Mouse (Mus musculus): ENCODE results near the gene Aldh8a1. TPM values are rescaled to one million over a fixed set of nuclear protein-coding genes. Genes with fewer than 3 reads are reported as not detected.

Gene Aldh8a1
- polyA plus RNA-seq (2016; fragmentation: Nextera tagmentation; extraction: Ambion mirVana) = not detected in 2 replicates

DNA sequence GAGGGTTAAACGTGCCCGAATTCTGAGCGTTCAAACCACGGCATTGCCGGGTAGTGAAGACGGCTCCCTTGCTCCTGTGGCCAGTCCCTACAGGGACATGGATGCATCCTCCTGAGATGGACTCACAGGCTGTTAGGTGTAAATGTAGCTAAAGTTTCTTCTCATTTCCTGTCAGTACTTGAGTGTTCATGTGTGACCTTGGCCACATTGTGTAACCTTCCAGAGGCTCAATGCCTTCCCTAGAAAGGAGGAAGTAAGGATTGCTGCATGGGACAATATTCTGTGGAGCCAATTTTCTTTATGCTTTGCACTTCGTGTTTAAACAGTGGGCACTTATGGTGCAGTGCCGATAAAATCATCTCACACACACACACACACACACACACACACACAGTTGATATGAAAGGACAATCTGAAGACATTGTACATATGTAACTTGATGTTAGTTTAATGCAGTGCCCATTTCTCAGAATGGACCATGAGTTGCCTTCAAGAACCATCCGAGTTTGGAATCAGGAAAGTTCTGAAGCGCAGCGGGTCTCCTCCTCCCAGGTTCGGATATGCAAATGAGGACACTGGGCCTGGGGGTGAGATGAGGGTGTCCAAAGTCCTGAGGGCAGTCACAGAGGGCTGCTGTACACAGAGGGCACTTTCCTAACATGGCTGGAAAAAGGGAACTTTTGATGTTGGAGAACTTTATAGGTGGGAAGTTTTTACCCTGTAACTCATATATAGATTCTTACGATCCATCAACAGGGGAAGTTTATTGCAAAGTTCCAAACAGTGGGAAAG is at the start of gene Aldh8a1:
Gene Aldh8a1, plus strand, starts transcription at position 610 of the 792 bp plus-strand sequence.
- Histone ChIP-seq H3K4me1 (no peaks in the 10 kb centered on the region), H3K27ac (no peak within 1 kb of the TSS), H3K9me3 (no peaks in the 10 kb centered on the region), H3K27me3 (ENCODE audit: poor library complexity, severe bottlenecking) (no peaks in the 10 kb centered on the region), H3K36me3 (replicated peaks) (no peaks in the 10 kb centered on the region), H3K4me3 (no peak within 1 kb of the TSS)
- no peak for DNase-seq (ENCODE audit: extremely low spot score, low spot score)
- whole genome bisulfite sequencing = 90% methylated on average over 13 of the region's 13 CpGs

DNA sequence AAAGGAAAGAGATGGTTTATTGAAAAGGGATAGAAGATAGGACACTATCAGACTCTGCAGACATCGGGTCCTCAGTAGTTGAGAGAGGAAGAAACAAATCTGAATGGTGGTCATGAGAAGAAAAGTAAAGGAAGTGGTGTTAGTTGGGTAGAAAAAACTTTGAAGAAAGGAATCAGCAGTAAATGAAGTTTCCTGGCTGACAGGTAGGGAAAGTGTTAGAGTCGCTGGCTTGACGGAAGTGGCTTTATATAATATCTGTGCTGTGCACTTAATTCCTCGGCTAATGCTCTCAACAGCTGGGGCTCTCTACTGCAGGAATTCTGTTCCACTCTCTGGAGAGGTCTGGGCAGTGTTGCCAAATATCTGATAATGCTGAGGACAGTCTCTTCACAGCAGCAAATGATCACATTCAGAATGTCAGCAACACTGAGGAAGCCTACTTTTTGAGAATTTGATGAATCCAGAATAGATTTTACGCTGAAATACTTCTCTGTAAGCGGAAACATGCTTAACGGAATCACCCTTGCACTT is 49.4 kb upstream of the Aldh8a1 start:
- H3K36me3 ChIP-seq (replicated peaks) = peaks cover 40% of the 10 kb centered on the region
- H3K27ac ChIP-seq = no peak overlapping the region
- H3K27me3 ChIP-seq (ENCODE audit: poor library complexity, severe bottlenecking) = no peaks in the 10 kb centered on the region
- H3K9me3 ChIP-seq = no peaks in the 10 kb centered on the region
- no peak overlapping the region for H3K4me3 ChIP-seq
- no peak for DNase-seq (ENCODE audit: extremely low spot score, low spot score)
- no peaks in the 10 kb centered on the region for H3K4me1 ChIP-seq
- 94% methylated on average over 7 of the region's 7 CpGs for WGBS

DNA sequence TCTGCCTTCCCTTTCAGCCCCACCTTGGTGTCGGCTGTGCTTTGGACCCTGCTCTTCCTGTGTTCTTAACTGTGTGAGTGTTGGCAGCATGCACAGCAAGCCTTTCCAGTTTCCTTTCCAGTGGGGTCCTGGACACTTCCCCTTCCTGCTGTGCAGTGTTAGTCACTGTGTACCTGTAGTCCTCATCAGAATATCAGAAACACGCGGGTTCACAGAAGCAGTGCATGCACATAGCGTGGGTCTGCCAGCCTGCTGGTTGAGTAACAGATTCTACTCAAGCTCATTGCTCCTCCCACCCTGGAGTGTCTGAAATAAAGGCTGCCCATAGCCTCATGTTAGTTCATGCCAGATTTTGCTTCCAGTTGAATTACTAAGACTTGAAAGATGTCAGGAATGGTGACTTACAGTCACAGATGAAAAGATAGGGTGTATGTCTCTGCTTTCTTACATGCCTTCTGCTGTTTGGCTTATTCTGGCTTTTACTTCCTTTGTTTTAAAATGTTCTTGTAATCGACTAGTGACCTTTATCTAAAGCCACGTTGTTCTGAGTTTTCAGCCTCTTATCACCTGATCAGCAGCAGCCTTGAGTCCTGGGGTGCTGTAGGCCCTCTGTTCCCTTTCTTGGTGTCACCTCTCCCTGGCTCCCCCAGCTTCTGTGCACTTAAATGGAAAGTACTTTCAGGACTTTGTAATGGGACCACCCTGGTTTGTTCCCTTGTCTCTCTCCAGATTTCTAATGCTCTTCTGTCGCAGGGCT is 42.6 kb upstream of the Aldh8a1 start:
- 90% methylated on average over 7 of the region's 7 CpGs for WGBS
- Histone ChIP-seq H3K9me3 (peaks cover 10% of the 10 kb centered on the region; the same call in 1 of the 2 replicates), H3K4me1 (no peaks in the 10 kb centered on the region), H3K4me3 (no peak overlapping the region), H3K27me3 (ENCODE audit: poor library complexity, severe bottlenecking) (no peaks in the 10 kb centered on the region), H3K36me3 (replicated peaks) (peaks cover 87% of the 10 kb centered on the region), H3K27ac (no peak overlapping the region)
- DNase-seq (ENCODE audit: extremely low spot score, low spot score) = no peak

DNA sequence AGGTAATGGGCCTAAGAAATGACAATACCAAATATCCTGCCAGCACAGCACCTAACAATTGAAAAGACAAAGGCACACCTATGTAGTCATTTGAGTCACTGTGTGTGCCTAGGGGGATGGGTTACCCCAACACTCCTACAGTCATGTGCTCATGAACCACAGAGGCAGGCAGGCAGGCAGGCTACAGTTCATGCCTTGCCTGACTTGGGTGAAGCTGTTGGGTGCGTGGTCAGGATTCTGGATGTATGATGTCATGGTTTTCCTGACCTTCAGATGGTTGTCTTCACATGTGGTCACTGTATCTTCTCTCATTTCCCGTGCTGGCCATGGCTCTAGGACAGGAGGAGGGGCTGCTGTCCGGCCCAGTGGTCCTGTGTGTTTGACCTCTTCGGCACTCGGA is 41.6 kb upstream of the Aldh8a1 start:
- no peaks in the 10 kb centered on the region for H3K27me3 ChIP-seq (ENCODE audit: poor library complexity, severe bottlenecking)
- H3K4me3 ChIP-seq = no peak overlapping the region
- no peaks in the 10 kb centered on the region for H3K4me1 ChIP-seq
- WGBS = 94% methylated on average over 5 of the region's 5 CpGs
- DNase-seq (ENCODE audit: extremely low spot score, low spot score) = no peak
- peaks cover 10% of the 10 kb centered on the region; the same call in 1 of the 2 replicates for H3K9me3 ChIP-seq
- H3K36me3 ChIP-seq (replicated peaks) = peaks cover 86% of the 10 kb centered on the region
- H3K27ac ChIP-seq = no peak overlapping the region

- H3K27me3 ChIP-seq (ENCODE audit: poor library complexity, severe bottlenecking) = no peaks in the 10 kb centered on the region
- no peak for DNase-seq (ENCODE audit: extremely low spot score, low spot score)
- H3K27ac ChIP-seq = no peak overlapping the region
- 61% methylated on average over 2 of the region's 2 CpGs for WGBS
- peaks cover 86% of the 10 kb centered on the region for H3K36me3 ChIP-seq (replicated peaks)
- H3K4me1 ChIP-seq = peaks cover 6% of the 10 kb centered on the region; the same call in 1 of the 2 replicates
- H3K4me3 ChIP-seq = no peak overlapping the region
- peaks cover 10% of the 10 kb centered on the region; the same call in 1 of the 2 replicates for H3K9me3 ChIP-seq
Measured at GRCm38 (mm10) chr10:21337191-21337590, 39.9 kb upstream of the Aldh8a1 start.

GRCm38 (mm10) chr10:21341706-21342105 is 35.4 kb upstream of the Aldh8a1 start:
- Histone ChIP-seq H3K4me1 (peaks cover 16% of the 10 kb centered on the region), H3K27ac (no peak overlapping the region), H3K4me3 (no peak overlapping the region), H3K9me3 (peaks cover 6% of the 10 kb centered on the region; the same call in 1 of the 2 replicates), H3K36me3 (replicated peaks) (peaks cover 81% of the 10 kb centered on the region), H3K27me3 (ENCODE audit: poor library complexity, severe bottlenecking) (no peaks in the 10 kb centered on the region)
- DNase-seq (ENCODE audit: extremely low spot score, low spot score) = no peak
- 76% methylated on average over 14 of the region's 14 CpGs for WGBS

DNA sequence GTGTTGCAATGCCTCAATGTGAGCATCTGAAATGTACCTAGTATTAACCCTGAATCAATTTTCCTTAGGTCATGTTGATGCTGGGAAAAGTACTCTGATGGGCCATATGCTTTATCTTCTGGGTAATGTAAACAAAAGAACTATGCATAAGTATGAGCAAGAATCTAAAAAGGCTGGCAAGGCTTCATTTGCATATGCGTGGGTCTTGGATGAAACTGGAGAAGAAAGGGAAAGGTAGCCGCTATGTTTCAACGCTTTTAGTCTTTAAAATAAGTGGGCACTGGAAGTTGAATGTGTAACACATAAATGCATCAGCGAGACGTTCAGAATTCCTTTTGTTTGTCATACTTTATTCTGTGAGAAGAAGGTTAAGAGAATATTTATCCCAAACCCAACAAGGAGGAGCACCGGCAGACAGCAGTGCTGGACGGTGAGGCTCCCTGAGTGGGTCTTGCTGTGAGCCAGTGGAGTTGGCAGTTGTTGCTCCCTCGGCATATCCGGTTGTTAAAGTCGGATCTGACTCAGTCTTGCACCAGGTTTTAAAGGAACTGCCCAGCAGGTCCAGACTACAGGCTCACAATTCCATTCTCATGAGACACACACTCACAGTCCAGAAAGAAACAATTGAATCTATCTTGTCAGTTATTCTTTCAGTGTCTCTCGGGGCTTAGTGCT is 34.6 kb upstream of the Aldh8a1 start:
- Histone ChIP-seq H3K27me3 (ENCODE audit: poor library complexity, severe bottlenecking) (no peaks in the 10 kb centered on the region), H3K36me3 (replicated peaks) (peaks cover 81% of the 10 kb centered on the region), H3K27ac (no peak overlapping the region), H3K4me1 (peaks cover 16% of the 10 kb centered on the region), H3K9me3 (no peaks in the 10 kb centered on the region), H3K4me3 (no peak overlapping the region)
- DNase-seq (ENCODE audit: extremely low spot score, low spot score) = no peak
- 91% methylated on average over 11 of the region's 11 CpGs for WGBS

- Histone ChIP-seq H3K4me3 (no peak overlapping the region), H3K27me3 (ENCODE audit: poor library complexity, severe bottlenecking) (no peaks in the 10 kb centered on the region), H3K27ac (no peak overlapping the region), H3K36me3 (replicated peaks) (peaks cover 72% of the 10 kb centered on the region), H3K4me1 (peaks cover 11% of the 10 kb centered on the region), H3K9me3 (no peaks in the 10 kb centered on the region)
- no peak for DNase-seq (ENCODE audit: extremely low spot score, low spot score)
- 95% methylated on average over 4 of the region's 4 CpGs for WGBS
Measured at GRCm38 (mm10) chr10:21347332-21347731, 29.8 kb upstream of the Aldh8a1 start.

GRCm38 (mm10) chr10:21349449-21349848 is 27.6 kb upstream of the Aldh8a1 start:
- Histone ChIP-seq H3K4me1 (no peaks in the 10 kb centered on the region), H3K4me3 (no peak overlapping the region), H3K27ac (no peak overlapping the region), H3K27me3 (ENCODE audit: poor library complexity, severe bottlenecking) (no peaks in the 10 kb centered on the region), H3K36me3 (replicated peaks) (peaks cover 75% of the 10 kb centered on the region), H3K9me3 (no peaks in the 10 kb centered on the region)
- WGBS = 97% methylated on average over 5 of the region's 5 CpGs
- DNase-seq (ENCODE audit: extremely low spot score, low spot score) = no peak

- no peak overlapping the region for H3K27ac ChIP-seq
- no peaks in the 10 kb centered on the region for H3K27me3 ChIP-seq (ENCODE audit: poor library complexity, severe bottlenecking)
- no peaks in the 10 kb centered on the region for H3K9me3 ChIP-seq
- no peak for DNase-seq (ENCODE audit: extremely low spot score, low spot score)
- no peak overlapping the region for H3K4me3 ChIP-seq
- WGBS = 96% methylated on average over 2 of the region's 2 CpGs
- no peaks in the 10 kb centered on the region for H3K4me1 ChIP-seq
- H3K36me3 ChIP-seq (replicated peaks) = peaks cover 79% of the 10 kb centered on the region
Measured at GRCm38 (mm10) chr10:21349946-21350345, 27.1 kb upstream of the Aldh8a1 start.

GRCm38 (mm10) chr10:21350531-21351515 is 26.3 kb upstream of the Aldh8a1 start:
- H3K9me3 ChIP-seq = no peaks in the 10 kb centered on the region
- H3K4me3 ChIP-seq = no peak overlapping the region
- no peak for DNase-seq (ENCODE audit: extremely low spot score, low spot score)
- 94% methylated on average over 11 of the region's 11 CpGs for WGBS
- H3K27ac ChIP-seq = no peak overlapping the region
- H3K4me1 ChIP-seq = no peaks in the 10 kb centered on the region
- peaks cover 79% of the 10 kb centered on the region for H3K36me3 ChIP-seq (replicated peaks)
- H3K27me3 ChIP-seq (ENCODE audit: poor library complexity, severe bottlenecking) = no peaks in the 10 kb centered on the region
